Mouse (Mus musculus): ENCODE results near the gene Tnip1. TPM values are rescaled to one million over a fixed set of nuclear protein-coding genes. Genes with fewer than 3 reads are reported as not detected.
A peak's percentile ranks its signal among the peaks of the same experiment; 100 is the strongest.

Tnip1 gene
- polyA plus RNA-seq, 1 experiment from 2014 or later, result 13.2 TPM

DNA sequence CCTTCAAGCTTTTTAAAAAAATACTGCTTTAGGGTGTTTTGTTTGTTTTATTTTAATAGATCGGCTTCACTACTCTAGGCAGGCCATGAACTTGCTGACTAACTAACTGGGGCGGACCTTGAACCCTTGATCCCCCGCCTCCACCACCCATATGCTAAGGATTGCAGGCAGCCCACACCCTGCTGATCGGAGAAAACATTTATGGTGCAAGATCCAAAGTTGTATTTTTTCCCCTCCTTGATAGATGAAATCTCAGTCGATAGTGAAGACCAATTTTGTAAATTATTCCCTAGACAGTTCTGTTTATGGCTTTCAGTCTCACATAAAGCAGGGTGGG, 95.7 kb downstream of the Tnip1 start:
- no peak for ATAC-seq (ENCODE audit: insufficient read depth, low FRiP score, low TSS enrichment)
- Histone ChIP-seq H3K4me3 (ENCODE audit: low read depth, low read length) (peak overlapping the region; percentile 89), H3K4me1 (ENCODE audit: control insufficient read depth, insufficient read depth, low read length) (peaks cover 4% of the 10 kb centered on the region; the same call in 1 of the 2 replicates), H3K27me3 (ENCODE audit: control insufficient read depth, insufficient read depth, low read length) (no peaks in the 10 kb centered on the region), H3K36me3 (ENCODE audit: control insufficient read depth, insufficient read depth, low read length) (peaks cover 7% of the 10 kb centered on the region), H3K9me3 (ENCODE audit: control insufficient read depth, low read length) (no peaks in the 10 kb centered on the region), H3K4me2 (ENCODE audit: low read depth) (peak overlapping the region; percentile 46), H3K27ac (ENCODE audit: low read depth, low read length) (peak overlapping the region; percentile 71; the same call in 1 of the 2 replicates), H3K9ac (ENCODE audit: low read length) (peak overlapping the region; percentile 98)
- no peak for DNase-seq (ENCODE audit: low spot score)
- WGBS, result 3% methylated on average over 5 of the region's 5 CpGs

GRCm38 (mm10) chr11:54866119-54867048, 96.3 kb downstream of the Tnip1 start, which contains the start of gene Hint1:
Gene Hint1 (plus strand): TSS chr11:54866383.
- DNase-seq (ENCODE audit: low spot score) (peak; percentile 95), ATAC-seq (ENCODE audit: insufficient read depth, low FRiP score, low TSS enrichment) (peak; percentile 79)
- Histone ChIP-seq H3K36me3 (ENCODE audit: control insufficient read depth, insufficient read depth, low read length) (peaks cover 3% of the 10 kb centered on the region), H3K9me3 (ENCODE audit: control insufficient read depth, low read length) (no peaks in the 10 kb centered on the region), H3K4me1 (ENCODE audit: control insufficient read depth, insufficient read depth, low read length) (peaks cover 4% of the 10 kb centered on the region; the same call in 1 of the 2 replicates), H3K4me2 (ENCODE audit: low read depth) (peak within 1 kb of the TSS; percentile 46), H3K27me3 (ENCODE audit: control insufficient read depth, insufficient read depth, low read length) (no peaks in the 10 kb centered on the region), H3K27ac (ENCODE audit: low read depth, low read length) (peak within 1 kb of the TSS; percentile 71), H3K4me3 (ENCODE audit: low read depth, low read length) (peak within 1 kb of the TSS; percentile 89), H3K9ac (ENCODE audit: low read length) (peak within 1 kb of the TSS; percentile 98)
- under 1% methylated on average over 107 of the region's 107 CpGs for WGBS

- no peak for DNase-seq (ENCODE audit: low spot score)
- peak overlapping the region; percentile 98 for H3K9ac ChIP-seq (ENCODE audit: low read length)
These were observed 97.2 kb downstream of the Tnip1 start for GRCm38 (mm10) chr11:54865330-54866085.

GRCm38 (mm10) chr11:54862621-54863520, 99.8 kb downstream of the Tnip1 start:
- Histone ChIP-seq H3K36me3 (ENCODE audit: control insufficient read depth, insufficient read depth, low read length) (no peaks in the 10 kb centered on the region), H3K27ac (ENCODE audit: low read depth, low read length) (no peak overlapping the region), H3K4me1 (ENCODE audit: control insufficient read depth, insufficient read depth, low read length) (peaks cover under 1% of the 10 kb centered on the region; the same call in 1 of the 2 replicates), H3K9me3 (ENCODE audit: control insufficient read depth, low read length) (no peaks in the 10 kb centered on the region), H3K4me2 (ENCODE audit: low read depth) (no peak overlapping the region), H3K27me3 (ENCODE audit: control insufficient read depth, insufficient read depth, low read length) (no peaks in the 10 kb centered on the region), H3K9ac (ENCODE audit: low read length) (no peak overlapping the region), H3K4me3 (ENCODE audit: low read depth, low read length) (no peak overlapping the region)
- ATAC-seq (ENCODE audit: insufficient read depth, low FRiP score, low TSS enrichment) (no peak), DNase-seq (ENCODE audit: low spot score) (peak; percentile 65)
- 46% methylated on average over 10 of the region's 10 CpGs for WGBS

More at GRCm38 (mm10) chr11:54865330-54866085, 97.2 kb downstream of the Tnip1 start:
- 77% methylated on average over 6 of the region's 6 CpGs for WGBS
- Histone ChIP-seq H3K27ac (ENCODE audit: low read depth, low read length) (peak overlapping the region; percentile 71), H3K4me3 (ENCODE audit: low read depth, low read length) (peak overlapping the region; percentile 89), H3K36me3 (ENCODE audit: control insufficient read depth, insufficient read depth, low read length) (no peaks in the 10 kb centered on the region; the same call in 1 of the 2 replicates), H3K4me2 (ENCODE audit: low read depth) (peak overlapping the region; percentile 46), H3K9me3 (ENCODE audit: control insufficient read depth, low read length) (no peaks in the 10 kb centered on the region), H3K27me3 (ENCODE audit: control insufficient read depth, insufficient read depth, low read length) (no peaks in the 10 kb centered on the region), H3K4me1 (ENCODE audit: control insufficient read depth, insufficient read depth, low read length) (peaks cover 4% of the 10 kb centered on the region; the same call in 1 of the 2 replicates)
- ATAC-seq (ENCODE audit: insufficient read depth, low FRiP score, low TSS enrichment), result no peak

- WGBS, result 93% methylated on average over 5 of the region's 5 CpGs
- no peak overlapping the region for H3K27ac ChIP-seq (ENCODE audit: low read depth, low read length)
- H3K36me3 ChIP-seq (ENCODE audit: control insufficient read depth, insufficient read depth, low read length), result no peaks in the 10 kb centered on the region
- H3K27me3 ChIP-seq (ENCODE audit: control insufficient read depth, insufficient read depth, low read length), result no peaks in the 10 kb centered on the region
- DNase-seq (ENCODE audit: low spot score) (no peak), ATAC-seq (ENCODE audit: insufficient read depth, low FRiP score, low TSS enrichment) (no peak)
- H3K4me1 ChIP-seq (ENCODE audit: control insufficient read depth, insufficient read depth, low read length), result no peaks in the 10 kb centered on the region; the same call in 1 of the 2 replicates
- no peaks in the 10 kb centered on the region for H3K9me3 ChIP-seq (ENCODE audit: control insufficient read depth, low read length)
- H3K9ac ChIP-seq (ENCODE audit: low read length), result no peak overlapping the region
- H3K4me3 ChIP-seq (ENCODE audit: low read depth, low read length), result no peak overlapping the region
- no peak overlapping the region for H3K4me2 ChIP-seq (ENCODE audit: low read depth)
These were observed 101.0 kb downstream of the Tnip1 start for GRCm38 (mm10) chr11:54861471-54862420.

Other genes with a start within 250 kb of the Tnip1 start
- 202 and 203 TPM in 2 replicates for gene Cdc42se2, start 175.2 kb downstream of the Tnip1 start, polyA plus RNA-seq (2014; fragmentation: Nextera tagmentation; extraction: Ambion mirVana)
- 8.3 and 8.6 TPM in 2 replicates for gene Lyrm7, start 102.0 kb downstream of the Tnip1 start, polyA plus RNA-seq (2014; fragmentation: Nextera tagmentation; extraction: Ambion mirVana)
- 565 and 591 TPM in 2 replicates for gene Hint1, start 96.5 kb downstream of the Tnip1 start, polyA plus RNA-seq (2014; fragmentation: Nextera tagmentation; extraction: Ambion mirVana)
- gene Gpx3, start 60.5 kb downstream of the Tnip1 start, polyA plus RNA-seq (2014; fragmentation: Nextera tagmentation; extraction: Ambion mirVana), result 98.3 and 109 TPM in 2 replicates
- gene Anxa6, start 70.5 kb upstream of the Tnip1 start, polyA plus RNA-seq (2014; fragmentation: Nextera tagmentation; extraction: Ambion mirVana), result 90.1 and 91.8 TPM in 2 replicates
- gene Ccdc69, start 115.2 kb upstream of the Tnip1 start, polyA plus RNA-seq (2014; fragmentation: Nextera tagmentation; extraction: Ambion mirVana), result 0.32 and 0.73 TPM in 2 replicates
- 13.6 and 13.8 TPM in 2 replicates for gene Gm2a, start 135.2 kb upstream of the Tnip1 start, polyA plus RNA-seq (2014; fragmentation: Nextera tagmentation; extraction: Ambion mirVana)
- not detected in 2 replicates for gene Slc36a3, start 188.8 kb upstream of the Tnip1 start, polyA plus RNA-seq (2014; fragmentation: Nextera tagmentation; extraction: Ambion mirVana)
- gene Slc36a2, start 222.2 kb upstream of the Tnip1 start, polyA plus RNA-seq (2014; fragmentation: Nextera tagmentation; extraction: Ambion mirVana), result 0.35 and 0.76 TPM in 2 replicates
- gene Slc36a1, start 241.4 kb upstream of the Tnip1 start, polyA plus RNA-seq (2014; fragmentation: Nextera tagmentation; extraction: Ambion mirVana), result 1.9 and 2.6 TPM in 2 replicates

Data from neural tube, embryonic 11.5 days (tissue).